Mouse (Mus musculus) c-Kit-positive CD71-positive TER-119-positive erythroid progenitor cells, embryonic 14.5 days (primary cell): ENCODE results near the gene Lsm3.

Source experiments
- DNase-seq: peaks from one replicate; pipeline ENCODE4 v3.0.0-alpha.2; 2013; ENCODE audit warnings: low spot score

Gene Lsm3

DNA sequence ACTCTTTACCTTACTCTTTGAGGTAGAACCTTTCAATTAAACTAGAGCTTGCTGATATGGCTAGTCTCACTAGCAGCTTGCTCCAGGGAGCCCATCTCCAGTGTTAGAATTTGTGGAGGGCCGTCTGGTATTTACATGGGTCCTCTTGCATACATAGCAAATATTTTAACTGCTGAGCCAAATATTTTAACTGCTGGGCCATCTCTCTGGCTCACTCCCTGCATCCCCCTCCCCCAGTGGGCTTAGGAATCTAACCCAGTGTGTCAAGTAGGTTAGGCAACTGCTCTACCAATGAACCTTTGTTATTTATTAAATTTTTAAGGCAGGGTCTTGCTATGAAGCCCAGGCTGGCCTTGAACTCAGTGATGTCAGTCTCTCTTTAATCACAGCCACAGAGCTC lies 42.8 kb downstream of the Lsm3 start:
- no peak for DNase-seq

DNA sequence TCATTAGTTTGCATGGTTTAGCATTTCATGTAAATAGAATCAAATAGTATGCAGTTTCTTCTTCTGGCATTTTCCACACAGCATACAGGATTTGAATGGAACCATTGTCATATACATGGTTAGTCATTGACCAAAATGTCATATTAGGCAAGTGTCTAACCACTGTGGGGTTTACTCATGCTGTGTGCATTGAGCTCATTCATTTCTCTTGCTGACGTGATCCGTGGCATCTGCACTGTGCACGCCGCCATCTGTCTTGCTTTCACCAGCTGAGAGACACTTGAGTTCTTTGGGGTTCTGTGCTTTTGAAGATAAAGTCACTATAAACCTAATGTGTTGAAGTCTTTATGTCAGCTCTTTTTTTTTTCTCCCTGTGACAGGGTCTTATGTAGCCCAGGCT lies 43.6 kb downstream of the Lsm3 start:
- DNase-seq = no peak

DNA sequence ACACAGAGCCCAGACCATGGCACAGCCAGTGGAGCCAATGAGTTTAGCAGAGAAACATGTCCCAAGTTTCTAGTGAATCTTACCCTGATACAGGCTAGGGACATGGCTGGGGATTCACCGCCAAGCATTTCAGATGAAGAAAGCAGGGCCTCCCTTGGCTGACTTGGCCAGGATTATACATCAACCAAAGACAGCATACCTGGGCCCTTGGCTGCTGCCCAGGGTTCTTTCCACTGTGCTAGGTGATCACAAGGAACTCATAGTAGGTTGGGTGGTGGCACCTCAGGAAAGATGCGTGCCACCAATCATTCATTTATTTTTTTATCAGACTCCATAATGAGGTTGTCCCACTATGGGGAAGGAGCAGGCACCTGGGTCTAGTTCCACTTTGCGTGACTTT lies 44.5 kb downstream of the Lsm3 start:
- DNase-seq = no peak

DNA sequence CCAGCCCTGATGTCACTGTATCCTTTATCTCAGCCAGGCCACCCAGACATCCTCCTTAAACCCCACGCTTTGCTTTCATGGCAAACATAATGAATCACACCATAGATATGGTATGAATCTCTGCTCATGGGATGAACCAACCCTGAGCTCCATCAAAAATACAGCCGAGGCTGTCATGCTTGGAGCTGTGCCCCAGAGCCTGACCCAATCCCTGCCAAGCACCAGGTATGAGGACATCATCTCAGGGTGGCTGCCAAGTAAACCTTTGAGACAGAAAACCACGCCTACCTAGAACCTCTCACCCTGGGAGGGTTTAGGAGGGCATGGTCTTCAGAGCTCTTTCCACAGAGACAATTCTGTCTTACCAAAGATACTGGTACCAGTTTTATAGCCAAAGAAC lies 47.3 kb downstream of the Lsm3 start:
- no peak for DNase-seq

DNA sequence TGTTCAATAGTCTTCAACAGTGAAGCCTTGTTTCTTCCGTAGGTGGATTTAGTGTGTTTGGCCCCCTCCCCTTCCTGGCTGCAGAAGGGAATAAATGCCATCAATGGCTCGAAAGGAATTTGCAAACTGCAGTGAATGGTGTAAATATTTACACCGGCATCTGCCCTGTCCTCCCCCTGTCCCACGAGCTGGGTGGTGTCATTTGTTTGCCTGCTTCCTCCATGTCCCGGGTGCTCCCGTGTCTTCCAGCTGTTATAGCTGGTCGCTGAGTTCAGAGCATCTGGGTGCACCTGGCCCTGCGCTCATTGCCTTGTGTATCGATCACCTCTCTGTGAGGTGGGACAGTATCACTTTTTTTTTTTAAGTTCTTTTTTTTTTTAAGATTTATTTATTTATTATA lies 50.7 kb downstream of the Lsm3 start:
- DNase-seq = no peak
